Mouse (Mus musculus) liver, embryonic 15.5 days (tissue): Measurements from ENCODE around the gene 1700034J05Rik. TPM values are rescaled to one million over a fixed set of nuclear protein-coding genes. Genes with fewer than 3 reads are reported as not detected.

Experiments
- ATAC-seq: fragments of 200-750 bp; cut with Nextera tagmentation; 2 replicates; pipeline ENCODE4 v1.8.0; 2017; ENCODE audit warnings: moderate number of reproducible peaks, mild to moderate bottlenecking, moderate library complexity; ENCODE audit not compliant: insufficient read depth
- H3K27ac ChIP-seq: fragments of 300-500 bp; sonication (generic); replicated peaks from 2 replicates; pipeline ENCODE4 v1.5.1; 2015; ENCODE audit warnings: mild to moderate bottlenecking, inconsistent platforms
- H3K27me3 ChIP-seq: fragments of 300-500 bp; sonication (generic); 2 replicates; pipeline ENCODE4 v1.6.1; 2015; ENCODE audit warnings: mild to moderate bottlenecking, inconsistent platforms
- H3K36me3 ChIP-seq: fragments of 300-500 bp; sonication (generic); replicated peaks from 2 replicates; pipeline ENCODE4 v1.6.1; 2015; ENCODE audit warnings: moderate library complexity, mild to moderate bottlenecking, inconsistent platforms
- H3K4me1 ChIP-seq: fragments of 300-500 bp; sonication (generic); replicated peaks from 2 replicates; pipeline ENCODE4 v1.6.1; 2015; ENCODE audit warnings: inconsistent platforms
- H3K4me2 ChIP-seq: fragments of 300-500 bp; sonication (generic); 2 replicates; pipeline ENCODE4 v1.6.1; 2015; ENCODE audit warnings: moderate library complexity, mild to moderate bottlenecking, inconsistent platforms
- H3K4me3 ChIP-seq: fragments of 300-500 bp; sonication (generic); replicated peaks from 2 replicates; pipeline ENCODE4 v1.5.1; 2015; ENCODE audit warnings: mild to moderate bottlenecking, inconsistent platforms
- H3K9ac ChIP-seq: fragments of 300-500 bp; sonication (generic); 2 replicates; pipeline ENCODE4 v1.6.1; 2015; ENCODE audit warnings: moderate library complexity, mild to moderate bottlenecking, inconsistent platforms
- H3K9me3 ChIP-seq: fragments of 300-500 bp; sonication (generic); replicated peaks from 2 replicates; pipeline ENCODE4 v1.6.1; 2016; ENCODE audit warnings: inconsistent platforms
- WGBS: fragments of 180-500 bp; shearing (Covaris S2); methylation state at CpG from one replicate; pipeline ENCODE4 v1.1.7; 2015; ENCODE audit warnings: mixed read lengths; ENCODE audit not compliant: insufficient replicate concordance; 5-methylcytosine and 5-hydroxymethylcytosine counted together
- polyA plus RNA-seq: library from polyadenylated mRNA; unstranded; fragments of >200 nt; fragmentation: Nextera tagmentation; extraction: Ambion mirVana; gene quantifications from 2 replicates; pipeline ENCODE4 v1.2.1, GENCODE M21; 2015

The 1700034J05Rik gene
- polyA plus RNA-seq, 1 experiment from 2014 or later: 0.05 TPM

GRCm38 (mm10) chr6:146965139-146965772, 11.0 kb upstream of the 1700034J05Rik start:
- Histone ChIP-seq H3K27me3 (no peaks in the 10 kb centered on the region), H3K36me3 (no peaks in the 10 kb centered on the region), H3K27ac (no peak overlapping the region), H3K4me3 (no peak overlapping the region), H3K9ac (no peak overlapping the region), H3K4me1 (peaks cover 30% of the 10 kb centered on the region), H3K4me2 (no peak overlapping the region), H3K9me3 (no peaks in the 10 kb centered on the region)
- 76% methylated on average over 13 of the region's 13 CpGs for WGBS
- no peak for ATAC-seq

GRCm38 (mm10) chr6:146963396-146964150, 9.4 kb upstream of the 1700034J05Rik start:
- WGBS: 70% methylated on average over 6 of the region's 6 CpGs
- Histone ChIP-seq H3K27ac (no peak overlapping the region), H3K4me2 (no peak overlapping the region), H3K9ac (no peak overlapping the region), H3K36me3 (no peaks in the 10 kb centered on the region), H3K27me3 (no peaks in the 10 kb centered on the region), H3K4me3 (no peak overlapping the region), H3K9me3 (no peaks in the 10 kb centered on the region), H3K4me1 (peaks cover 30% of the 10 kb centered on the region)
- no peak for ATAC-seq

GRCm38 (mm10) chr6:146961832-146962481, 7.7 kb upstream of the 1700034J05Rik start:
- 22% methylated on average over 6 of the region's 6 CpGs for WGBS
- H3K27ac ChIP-seq: no peak overlapping the region
- H3K36me3 ChIP-seq: no peaks in the 10 kb centered on the region
- H3K4me3 ChIP-seq: no peak overlapping the region
- H3K9ac ChIP-seq: no peak overlapping the region
- ATAC-seq: peak; percentile 69
- peaks cover 26% of the 10 kb centered on the region for H3K4me1 ChIP-seq
- H3K4me2 ChIP-seq: no peak overlapping the region
- no peaks in the 10 kb centered on the region for H3K9me3 ChIP-seq
- no peaks in the 10 kb centered on the region for H3K27me3 ChIP-seq

GRCm38 (mm10) chr6:146960956-146961355, 6.7 kb upstream of the 1700034J05Rik start:
- WGBS: 58% methylated on average over 5 of the region's 5 CpGs
- H3K4me1 ChIP-seq: peaks cover 23% of the 10 kb centered on the region

GRCm38 (mm10) chr6:146959908-146960680, 5.9 kb upstream of the 1700034J05Rik start:
- Histone ChIP-seq H3K9ac (no peak overlapping the region), H3K27ac (no peak overlapping the region), H3K4me1 (peaks cover 30% of the 10 kb centered on the region), H3K4me3 (no peak overlapping the region), H3K27me3 (no peaks in the 10 kb centered on the region), H3K4me2 (no peak overlapping the region), H3K36me3 (no peaks in the 10 kb centered on the region), H3K9me3 (no peaks in the 10 kb centered on the region)
- no peak for ATAC-seq
- 73% methylated on average over 9 of the region's 9 CpGs for WGBS

More at GRCm38 (mm10) chr6:146960956-146961355, 6.7 kb upstream of the 1700034J05Rik start:
- Histone ChIP-seq H3K9me3 (no peaks in the 10 kb centered on the region), H3K36me3 (no peaks in the 10 kb centered on the region), H3K4me2 (no peak overlapping the region), H3K27ac (no peak overlapping the region), H3K9ac (no peak overlapping the region), H3K4me3 (no peak overlapping the region), H3K27me3 (no peaks in the 10 kb centered on the region)
- no peak for ATAC-seq

GRCm38 (mm10) chr6:146958694-146959093, 4.5 kb upstream of the 1700034J05Rik start:
- no peaks in the 10 kb centered on the region for H3K36me3 ChIP-seq
- H3K9me3 ChIP-seq: no peaks in the 10 kb centered on the region
- no peak overlapping the region for H3K9ac ChIP-seq
- H3K4me1 ChIP-seq: peaks cover 28% of the 10 kb centered on the region
- 61% methylated on average over 1 of the region's 1 CpGs for WGBS
- no peak for ATAC-seq
- H3K27me3 ChIP-seq: no peaks in the 10 kb centered on the region
- no peak overlapping the region for H3K27ac ChIP-seq
- no peak overlapping the region for H3K4me2 ChIP-seq
- no peak overlapping the region for H3K4me3 ChIP-seq

GRCm38 (mm10) chr6:146956961-146957360, 2.7 kb upstream of the 1700034J05Rik start:
- no peak overlapping the region for H3K4me2 ChIP-seq
- H3K4me1 ChIP-seq: peaks cover 22% of the 10 kb centered on the region
- H3K27ac ChIP-seq: no peak overlapping the region
- no peak for ATAC-seq
- H3K9me3 ChIP-seq: no peaks in the 10 kb centered on the region
- 65% methylated on average over 1 of the region's 1 CpGs for WGBS
- no peak overlapping the region for H3K4me3 ChIP-seq
- no peaks in the 10 kb centered on the region for H3K27me3 ChIP-seq
- no peaks in the 10 kb centered on the region for H3K36me3 ChIP-seq
- H3K9ac ChIP-seq: no peak overlapping the region

GRCm38 (mm10) chr6:146955896-146956295, 1.7 kb upstream of the 1700034J05Rik start:
- peak overlapping the region; percentile 34 for H3K4me2 ChIP-seq
- H3K36me3 ChIP-seq: no peaks in the 10 kb centered on the region
- H3K9ac ChIP-seq: no peak overlapping the region
- no peak overlapping the region for H3K4me3 ChIP-seq
- peaks cover 11% of the 10 kb centered on the region for H3K4me1 ChIP-seq
- peak; percentile 96 for ATAC-seq
- 14% methylated on average over 12 of the region's 12 CpGs for WGBS
- H3K9me3 ChIP-seq: no peaks in the 10 kb centered on the region
- H3K27me3 ChIP-seq: no peaks in the 10 kb centered on the region
- 0 out of 2 replicates have a peak overlapping the region, but pooled peaks have one; percentile 34 for H3K27ac ChIP-seq

GRCm38 (mm10) chr6:146955475-146955874, 1.3 kb upstream of the 1700034J05Rik start:
- Histone ChIP-seq H3K4me1 (peaks cover 10% of the 10 kb centered on the region), H3K4me3 (no peak overlapping the region), H3K9me3 (no peaks in the 10 kb centered on the region), H3K4me2 (peak overlapping the region; percentile 34), H3K27ac (0 out of 2 replicates have a peak overlapping the region, but pooled peaks have one; percentile 34), H3K9ac (no peak overlapping the region), H3K27me3 (no peaks in the 10 kb centered on the region), H3K36me3 (no peaks in the 10 kb centered on the region)
- 15% methylated on average over 1 of the region's 1 CpGs for WGBS
- 0 out of 2 replicates have a peak, but pooled peaks have one; percentile 42 for ATAC-seq

- Histone ChIP-seq H3K27me3 (no peaks in the 10 kb centered on the region), H3K4me3 (no peak overlapping the region), H3K27ac (no peak overlapping the region), H3K4me1 (peaks cover 34% of the 10 kb centered on the region), H3K9ac (no peak overlapping the region), H3K9me3 (no peaks in the 10 kb centered on the region), H3K36me3 (no peaks in the 10 kb centered on the region), H3K4me2 (no peak overlapping the region)
- no peak for ATAC-seq
- WGBS: 13% methylated on average over 1 of the region's 1 CpGs
These were observed 3.8 kb downstream of the 1700034J05Rik start for GRCm38 (mm10) chr6:146950454-146950832.
